Comparison of ENCODE assay signal across 8 mouse cellular contexts in the genomic region with DNA sequence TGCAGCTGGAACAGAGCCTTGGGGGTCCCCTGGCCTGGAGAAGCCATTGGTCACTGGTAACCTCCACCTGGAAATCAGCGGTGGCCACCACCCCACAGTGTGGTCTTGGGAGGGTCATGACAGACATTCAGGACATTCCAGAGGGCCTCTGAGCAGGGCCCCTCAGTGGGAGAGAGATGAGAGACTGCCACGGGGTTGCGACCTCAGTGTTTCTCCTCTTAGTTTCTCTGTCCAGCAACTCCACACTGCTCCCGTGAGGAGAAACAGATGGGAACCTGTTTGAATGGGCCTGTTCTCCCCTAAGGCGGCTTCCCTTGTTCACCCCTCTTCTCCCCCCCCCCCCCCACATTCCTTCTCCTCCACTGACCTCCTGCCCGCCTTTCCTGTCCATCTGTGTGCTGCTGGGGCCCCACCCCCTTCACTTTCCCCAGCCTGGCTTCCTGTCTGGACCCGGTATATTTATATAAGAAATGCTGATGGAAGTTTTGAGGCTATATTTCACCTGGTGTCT. TPM values are rescaled to one million over a fixed set of nuclear protein-coding genes. Genes with fewer than 3 reads are reported as not detected.
DNase-seq lines count a peak whose midpoint lies in the region; ATAC-seq lines count a peak whose summit lies in the region.

No protein-coding gene starts in this region.

- intact Hi-C loops in left cerebral cortex, postnatal 4 days (cut with DNase I), result no loop called here
- intact Hi-C loops in left cerebral cortex, postnatal 14 days (cut with DNase I), result no loop called here

- ATAC-seq in forebrain, embryonic 14.5 days, result no peak
- ATAC-seq in midbrain, embryonic 15.5 days (replicated peaks), result no peak

- H3K4me1 ChIP-seq in forebrain, embryonic 14.5 days (ENCODE audit: control insufficient read depth, insufficient read depth, low read length), result peaks cover 15% of the 10 kb centered on the region
- H3K4me1 ChIP-seq in midbrain, embryonic 15.5 days, result peaks cover 25% of the 10 kb centered on the region

- H3K27ac ChIP-seq in forebrain, embryonic 14.5 days (ENCODE audit: low read depth, low read length), result 0 out of 2 replicates have a peak overlapping the region, but pooled peaks have one; percentile 90
- peak overlapping the region; percentile 91 for H3K27ac ChIP-seq in midbrain, embryonic 15.5 days

- no peak overlapping the region for H3K4me3 ChIP-seq in forebrain, embryonic 14.5 days (ENCODE audit: low read depth, low read length)
- no peak overlapping the region for H3K4me3 ChIP-seq in midbrain, embryonic 15.5 days

- 0 out of 2 replicates have a peak, but pooled peaks cover 6% of the 10 kb centered on the region for H3K36me3 ChIP-seq in forebrain, embryonic 14.5 days (ENCODE audit: control insufficient read depth, insufficient read depth, low read length)
- H3K36me3 ChIP-seq in midbrain, embryonic 15.5 days (replicated peaks), result peaks cover 5% of the 10 kb centered on the region; the same call in 1 of the 2 replicates

- no peaks in the 10 kb centered on the region for H3K9me3 ChIP-seq in forebrain, embryonic 14.5 days (replicated peaks; ENCODE audit: control insufficient read depth, low read length)
- no peaks in the 10 kb centered on the region for H3K9me3 ChIP-seq in midbrain, embryonic 15.5 days

- WGBS in forebrain, embryonic 14.5 days, result 28% methylated on average over 7 of the region's 7 CpGs
- WGBS in midbrain, embryonic 15.5 days, result 37% methylated on average over 7 of the region's 7 CpGs

- no peaks in the 10 kb centered on the region for H3K27me3 ChIP-seq in forebrain, embryonic 14.5 days (replicated peaks; ENCODE audit: control insufficient read depth, insufficient read depth, low read length)
- no peaks in the 10 kb centered on the region for H3K27me3 ChIP-seq in midbrain, embryonic 15.5 days (replicated peaks)

- H3K9ac ChIP-seq in forebrain, embryonic 14.5 days (ENCODE audit: low read length), result no peak overlapping the region
- no peak overlapping the region for H3K9ac ChIP-seq in midbrain, embryonic 15.5 days

- DNase-seq in left cerebral cortex, postnatal 4 days, result peak; percentile 50
- no peak for DNase-seq in left cerebral cortex, postnatal 14 days (ENCODE audit: low spot score in 2 of 2)
- no peak for DNase-seq in forebrain, embryonic 14.5 days (ENCODE audit: low spot score)
- peak; percentile 53 for DNase-seq in kidney, adult 9 months
- DNase-seq in spleen, postnatal 10 days (ENCODE audit: low spot score in 2 of 2), result no peak
- no peak for DNase-seq in adrenal gland, adult 18-20 months (ENCODE audit: low spot score in 2 of 2)
- no peak for DNase-seq in layer of hippocampus, postnatal 25 days (ENCODE audit: extremely low spot score in 1 of 2, low spot score in 1 of 2)

- no peak overlapping the region for H3K4me2 ChIP-seq in forebrain, embryonic 14.5 days (ENCODE audit: low read length)
- no peak overlapping the region for H3K4me2 ChIP-seq in midbrain, embryonic 15.5 days

RNA-seq across cellular contexts. Expression of a gene that starts 14.6 kb away (rescaled TPM):
- total RNA-seq in left cerebral cortex, postnatal 4 days (2021), result 10 to 100 TPM; 37.5 to 38.4 TPM
- total RNA-seq in left cerebral cortex, postnatal 14 days (2021), result 10 to 100 TPM; 18.1 to 23.0 TPM
- 9.3 and 10.5 TPM in 2 replicates for polyA plus RNA-seq in forebrain, embryonic 14.5 days (2014; fragmentation: Nextera tagmentation; extraction: Ambion mirVana)
- 21.3 and 21.5 TPM in 2 replicates for polyA plus RNA-seq in midbrain, embryonic 15.5 days (2015; fragmentation: Nextera tagmentation; extraction: Ambion mirVana)
- total RNA-seq in adrenal gland, adult 18-20 months (2021), result 1 to 10 TPM; 4.5 to 8.8 TPM
- 10 to 100 TPM; 15.1 to 16.2 TPM for total RNA-seq in layer of hippocampus, postnatal 25 days (2021)

Comparison
In these comparisons a context has a peak if more than half of its experiments do, and no peak if none do; other contexts are left out.
1. DNase-seq: peak in left cerebral cortex, postnatal 4 days (single experiment) and kidney, adult 9 months (single experiment); none in left cerebral cortex, postnatal 14 days (0 of 2), forebrain, embryonic 14.5 days (single experiment), spleen, postnatal 10 days (0 of 2), adrenal gland, adult 18-20 months (0 of 2) and layer of hippocampus, postnatal 25 days (0 of 2).